Mouse (Mus musculus): ENCODE results near the gene Gm7138. TPM values are rescaled to one million over a fixed set of nuclear protein-coding genes. Genes with fewer than 3 reads are reported as not detected.
"Not testable (repeated sequence)": the region's sequence is repeated elsewhere in the genome, so short reads cannot be mapped to it uniquely, and the experiment has no call there.

Gene Gm7138
- total RNA-seq, 2 experiments from 2014 or later = not detected

GRCm38 (mm10) chr10:77741924-77742688 is 34.6 kb downstream of the Gm7138 start, which contains the start of gene Gm18596:
Gene Gm18596, minus strand, starts transcription at chr10:77742638.
- DNase-seq = not testable (repeated sequence)

- DNase-seq = no peak
Measured at GRCm38 (mm10) chr10:77738929-77739328, 37.8 kb downstream of the Gm7138 start.

GRCm38 (mm10) chr10:77735928-77736327 is 40.8 kb downstream of the Gm7138 start:
- no peak for DNase-seq

- no peak for DNase-seq
Measured at GRCm38 (mm10) chr10:77729241-77729640, 47.5 kb downstream of the Gm7138 start.

DNA sequence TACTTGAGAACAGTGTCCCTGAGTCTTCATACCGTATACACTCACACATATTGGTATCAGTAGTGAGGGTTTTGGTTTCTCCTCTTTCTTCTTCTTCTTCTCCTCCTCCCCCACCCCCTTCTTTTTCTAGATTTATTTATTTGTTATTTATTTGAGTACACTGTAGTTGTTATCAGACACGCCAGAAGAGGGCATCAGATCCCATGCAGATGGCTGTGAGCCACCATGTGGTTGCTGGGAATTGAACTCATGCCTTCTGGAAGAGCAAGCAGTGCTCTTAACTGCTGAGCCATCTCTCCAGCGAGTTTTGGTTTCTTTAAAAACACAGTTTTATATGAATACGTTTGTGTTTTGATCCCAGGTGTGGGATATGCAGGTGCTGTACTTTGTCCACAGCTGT is 48.5 kb downstream of the Gm7138 start:
- no peak for DNase-seq

Other genes starting within 250 kb of the Gm7138 start
- 1 to 10 TPM; 1.3 to 1.8 TPM for gene Itgb2, start 246.7 kb downstream of the Gm7138 start, total RNA-seq (2021)
- gene Pttg1ip, start 195.2 kb downstream of the Gm7138 start, total RNA-seq (2021) = 10 to 100 TPM; 26.1 to 29.1 TPM
- gene Sumo3, start 170.8 kb downstream of the Gm7138 start, total RNA-seq (2021) = 10 to 100 TPM; 32.8 to 36.7 TPM
- 1 to 10 TPM; 6.5 to 7.4 TPM for gene Gm49325, start 170.7 kb downstream of the Gm7138 start, total RNA-seq (2021)
- 10 to 100 TPM; 81.7 to 84.9 TPM for gene Ube2g2, start 154.7 kb downstream of the Gm7138 start, total RNA-seq (2021)
- gene Tspear, start 90.4 kb downstream of the Gm7138 start, total RNA-seq (2021) = not detected
- not detected for gene Gm19402, start 86.2 kb downstream of the Gm7138 start, total RNA-seq (2021)
- not detected for gene Gm9508, start 79.7 kb downstream of the Gm7138 start, total RNA-seq (2021)
- gene Gm10272, start 70.3 kb downstream of the Gm7138 start, total RNA-seq (2021) = not detected
- gene Gm10024, start 65.5 kb downstream of the Gm7138 start, total RNA-seq (2021) = not detected
- not detected for gene Gm10142, start 61.1 kb downstream of the Gm7138 start, total RNA-seq (2021)
- gene Krtap12-1, start 56.3 kb downstream of the Gm7138 start, total RNA-seq (2021) = not detected
- gene Gm10100, start 50.5 kb downstream of the Gm7138 start, total RNA-seq (2021) = not detected
- not detected for gene Gm18596, start 34.3 kb downstream of the Gm7138 start, total RNA-seq (2021)
- not detected for gene Gm9736, start 25.6 kb downstream of the Gm7138 start, total RNA-seq (2021)
- gene Gm3233, start 17.3 kb downstream of the Gm7138 start, total RNA-seq (2021) = not detected
- not detected for gene Gm3238, start 5.6 kb downstream of the Gm7138 start, total RNA-seq (2021)
- not detected for gene Gm3250, start 5.6 kb upstream of the Gm7138 start, total RNA-seq (2021)
- not detected for gene Gm7137, start 11.3 kb upstream of the Gm7138 start, total RNA-seq (2021)
- not detected for gene Gm9639, start 18.1 kb upstream of the Gm7138 start, total RNA-seq (2021)
- gene Gm19668, start 22.2 kb upstream of the Gm7138 start, total RNA-seq (2021) = not detected
- not detected for gene Gm9507, start 34.9 kb upstream of the Gm7138 start, total RNA-seq (2021)
- gene Gm2696, start 37.7 kb upstream of the Gm7138 start, total RNA-seq (2021) = not detected
- gene Krtap10-4, start 50.2 kb upstream of the Gm7138 start, total RNA-seq (2021) = not detected
- not detected for gene Krtap10-10, start 59.0 kb upstream of the Gm7138 start, total RNA-seq (2021)
- gene Gm36176, start 69.9 kb upstream of the Gm7138 start, total RNA-seq (2021) = not detected
- not detected for gene Gm10318, start 75.9 kb upstream of the Gm7138 start, total RNA-seq (2021)
- not detected for gene Gm3285, start 85.0 kb upstream of the Gm7138 start, total RNA-seq (2021)
- gene Lrrc3, start 125.6 kb upstream of the Gm7138 start, total RNA-seq (2021) = under 1 TPM; 0.18 to 0.32 TPM
- gene Trpm2, start 193.6 kb upstream of the Gm7138 start, total RNA-seq (2021) = under 1 TPM; 0.26 to 0.83 TPM
- gene 1810043G02Rik, start 201.6 kb upstream of the Gm7138 start, total RNA-seq (2021) = 1 to 10 TPM; 4.0 to 4.7 TPM
- gene Pfkl, start 233.1 kb upstream of the Gm7138 start, total RNA-seq (2021) = 1 to 10 TPM; 5.2 to 7.7 TPM

Measured in gastrocnemius, postnatal 25 days (tissue).